Mouse (Mus musculus) left cerebral cortex, adult 11 months (tissue): ENCODE results near the gene Mrps21.

Source experiments
- DNase-seq: peaks from one replicate; pipeline ENCODE4 v3.0.0; 2022; ENCODE audit warnings: low spot score

Mrps21 gene

GRCm38 (mm10) chr3:95850611-95851010, 20.7 kb downstream of the Mrps21 start:
- no peak for DNase-seq

GRCm38 (mm10) chr3:95842503-95843214, 28.7 kb downstream of the Mrps21 start:
- DNase-seq: no peak

DNA sequence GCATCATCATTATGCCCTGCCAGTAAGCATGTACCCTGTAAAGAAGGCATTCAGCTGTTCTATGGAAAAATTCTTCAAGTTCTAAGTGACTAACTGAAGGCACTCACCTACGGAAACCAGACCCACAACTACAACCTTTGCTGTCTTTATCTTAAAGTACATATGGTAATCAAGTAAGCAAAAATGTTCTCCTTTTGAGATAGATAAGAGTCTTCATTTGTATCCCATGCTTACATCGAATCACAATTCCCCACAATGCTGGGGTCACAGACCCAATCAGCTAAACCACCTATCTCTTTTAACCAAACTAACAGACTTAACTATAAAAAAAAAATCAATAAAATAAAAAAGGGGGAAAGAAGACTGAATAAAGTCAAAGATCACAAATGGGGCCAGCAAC, 32.1 kb downstream of the Mrps21 start:
- no peak for DNase-seq

- DNase-seq: no peak
Measured at GRCm38 (mm10) chr3:95829053-95829452, 42.3 kb downstream of the Mrps21 start.

- no peak for DNase-seq
Measured at GRCm38 (mm10) chr3:95826275-95826674, 45.0 kb downstream of the Mrps21 start.

DNA sequence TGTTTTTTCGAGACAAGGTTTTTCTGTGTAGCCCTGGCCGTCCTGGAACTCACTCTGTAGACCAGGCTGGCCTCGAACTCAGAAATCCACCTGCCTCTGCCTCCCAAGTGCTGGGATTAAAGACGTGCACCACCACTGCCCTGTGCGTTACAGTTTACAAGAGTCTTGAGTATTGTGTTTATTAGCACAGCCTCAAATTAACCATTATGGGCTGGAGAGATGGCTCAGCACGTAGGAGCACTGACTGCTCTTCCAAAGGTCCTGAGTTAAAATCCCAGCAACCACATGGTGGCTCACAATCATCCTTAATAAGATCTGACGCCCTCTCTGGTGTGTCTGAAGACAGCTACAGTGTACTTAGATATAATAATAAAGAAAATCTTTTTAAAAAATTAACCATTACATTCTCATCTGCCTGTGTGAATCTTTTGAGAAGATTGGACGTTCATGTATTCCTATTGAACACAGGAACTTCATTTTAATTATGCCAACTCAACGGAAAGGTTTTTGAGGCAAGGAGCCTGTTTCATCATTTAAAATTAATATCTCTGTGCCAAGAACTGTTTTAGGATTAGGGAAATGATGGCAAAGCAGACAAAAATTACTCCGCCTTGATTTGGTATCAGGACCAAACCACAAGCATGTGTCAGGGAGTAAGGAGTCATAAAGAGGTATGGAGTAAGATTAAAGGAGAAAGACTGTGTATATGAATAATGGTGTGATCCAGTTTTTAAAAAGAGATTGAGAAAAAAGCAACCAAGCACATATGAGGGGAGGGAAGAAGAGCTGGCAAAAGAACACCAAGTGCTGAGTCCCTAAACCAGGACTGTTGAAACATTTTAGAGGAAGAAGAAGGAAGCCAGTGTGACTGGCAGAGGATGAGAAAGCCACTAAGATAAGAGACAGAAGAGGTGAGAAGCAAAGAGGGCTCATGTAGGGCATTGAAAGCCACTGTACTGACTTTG, 51.0 kb downstream of the Mrps21 start:
- DNase-seq: no peak

- peak; percentile 99 for DNase-seq
Measured at GRCm38 (mm10) chr3:95819351-95819985, 51.9 kb downstream of the Mrps21 start.

DNA sequence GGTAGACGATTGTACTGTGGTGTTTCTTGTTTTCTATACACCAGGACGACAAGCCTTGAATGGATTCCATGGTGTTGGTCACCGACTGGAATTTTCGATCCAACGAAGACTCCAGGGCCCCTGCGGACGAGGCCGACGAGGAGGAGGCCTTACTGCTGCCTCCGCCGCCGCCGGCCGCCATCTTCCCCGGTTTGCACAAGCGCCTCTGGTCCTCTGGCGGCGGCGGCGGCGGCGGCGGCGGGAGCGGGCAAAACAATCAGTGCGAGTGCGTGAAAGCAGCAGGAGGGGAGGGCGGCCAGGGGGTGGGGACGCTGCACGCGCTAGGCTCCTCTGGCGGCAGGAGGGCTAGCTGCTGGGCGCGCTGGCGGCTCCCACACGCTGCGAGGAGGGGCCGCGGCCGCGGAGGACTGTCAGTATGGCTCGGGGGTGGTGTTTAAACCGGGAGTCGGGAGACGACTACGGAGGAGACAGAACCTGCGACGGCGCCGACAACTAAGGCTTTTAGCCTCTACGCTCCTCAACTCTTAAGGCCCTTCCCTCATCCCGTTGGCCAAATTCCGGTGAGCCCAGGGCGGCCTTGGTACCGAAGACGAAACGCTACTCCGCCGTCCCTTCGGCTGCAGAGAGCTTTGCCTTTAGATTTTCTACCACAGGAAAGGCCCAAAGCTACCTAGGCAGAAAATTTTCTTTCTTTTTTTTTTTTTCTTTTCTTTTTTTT, 52.6 kb downstream of the Mrps21 start, which contains the start of gene Rprd2:
TSS of gene Rprd2 (minus strand) at position 293 of the 718 bp plus-strand sequence.
- DNase-seq: peak; percentile 58

DNA sequence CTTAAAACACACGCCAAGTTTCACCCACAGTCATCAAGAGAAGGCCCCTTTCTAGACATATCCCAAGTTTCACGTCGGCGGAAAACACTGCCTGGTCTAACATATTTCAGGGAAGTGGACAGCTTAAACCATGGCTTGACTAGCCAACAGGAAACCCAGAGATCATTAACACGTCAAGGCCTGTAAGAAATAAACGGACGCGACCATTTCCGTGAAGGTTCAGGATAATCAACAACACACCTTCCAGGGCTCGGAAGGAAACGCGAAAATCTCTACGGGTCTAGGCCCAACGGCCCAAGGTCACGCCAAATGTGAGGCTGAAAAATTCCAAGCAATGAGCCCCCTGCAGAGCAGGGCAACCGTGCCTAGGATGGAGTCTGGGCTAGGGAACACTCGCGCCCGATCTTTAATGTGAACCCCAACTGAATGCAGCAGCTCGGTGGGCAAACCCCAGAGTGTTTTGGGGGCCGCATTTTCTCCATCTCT, 53.2 kb downstream of the Mrps21 start:
- DNase-seq: peak; percentile 16

GRCm38 (mm10) chr3:95816681-95817080, 54.6 kb downstream of the Mrps21 start:
- no peak for DNase-seq
